ENCODE assay signal across 8 mouse cellular contexts in genomic region chr12:78225707-78226518, GRCm38 (mm10). TPM values are rescaled to one million over a fixed set of nuclear protein-coding genes. Genes with fewer than 3 reads are reported as not detected.
DNase-seq lines count a peak whose midpoint lies in the region; ATAC-seq lines count a peak whose summit lies in the region.

Gphn (plus strand) TSS chr12:78226379.

- DNase-seq in T-cell, adult 2 months (ENCODE audit: low spot score), result peak; percentile 80
- DNase-seq in cerebellum, postnatal 36 days, result peak; percentile 86 to 89
- DNase-seq in frontal cortex, postnatal 36 days (ENCODE audit: low spot score in 2 of 2), result peak; percentile 91 to 93
- DNase-seq in left cerebral cortex, adult 18-20 months (ENCODE audit: low spot score in 2 of 2), result peak; percentile 85 to 92
- peak; percentile 95 for DNase-seq in right cerebral cortex, adult 18-20 months
- peak; percentile 90 for DNase-seq in urinary bladder, postnatal 14 days (ENCODE audit: low spot score)

- H3K4me2 ChIP-seq in hindbrain, embryonic 15.5 days, result peak within 1 kb of the TSS; percentile 77

- H3K27ac ChIP-seq in hindbrain, embryonic 15.5 days (replicated peaks), result peak within 1 kb of the TSS; percentile 99
- H3K27ac ChIP-seq in macrophage, result peak within 1 kb of the TSS; percentile 37; the same call in 1 of the 2 replicates

- WGBS in hindbrain, embryonic 15.5 days, result 0% methylated on average over 58 of the region's 70 CpGs
- WGBS in macrophage (ENCODE audit: missing documents), result under 1% methylated on average over 50 of the region's 70 CpGs

- H3K9ac ChIP-seq in hindbrain, embryonic 15.5 days, result peak within 1 kb of the TSS; percentile 87

- no peaks in the 10 kb centered on the region for H3K36me3 ChIP-seq in hindbrain, embryonic 15.5 days
- H3K36me3 ChIP-seq in macrophage (ENCODE audit: inconsistent target), result no peaks in the 10 kb centered on the region

- H3K4me1 ChIP-seq in hindbrain, embryonic 15.5 days (replicated peaks), result peaks cover 20% of the 10 kb centered on the region

- H3K9me3 ChIP-seq in hindbrain, embryonic 15.5 days, result no peaks in the 10 kb centered on the region

- peaks cover 24% of the 10 kb centered on the region; the same call in 1 of the 2 replicates for H3K79me2 ChIP-seq in macrophage (ENCODE audit: inconsistent target)

- H3K27me3 ChIP-seq in hindbrain, embryonic 15.5 days, result no peaks in the 10 kb centered on the region

- H3K4me3 ChIP-seq in hindbrain, embryonic 15.5 days, result peak within 1 kb of the TSS; percentile 89
- H3K4me3 ChIP-seq in macrophage (ENCODE audit: inconsistent target), result peak within 1 kb of the TSS; percentile 68

- ATAC-seq in hindbrain, embryonic 15.5 days (ENCODE audit: low FRiP score, low read depth), result peak; percentile 98

RNA-seq across cellular contexts. Expression of gene Gphn, which starts in this region (rescaled TPM):
- 50.0 and 53.3 TPM in 2 replicates for polyA plus RNA-seq in hindbrain, embryonic 15.5 days (2015; fragmentation: Nextera tagmentation; extraction: Ambion mirVana)
- 10 to 100 TPM; 55.8 to 62.0 TPM for total RNA-seq in left cerebral cortex, adult 18-20 months (2021)
- 10 to 100 TPM; 23.3 to 57.8 (median 35.7) TPM for total RNA-seq in macrophage (2018; cell fraction: chromatin; rRNA removed)
- total RNA-seq in macrophage (2018; cell fraction: cytosol; rRNA removed), result 10 to 100 TPM; 11.8 to 20.5 (median 15.6) TPM
- 10 to 100 TPM; 19.8 to 37.4 (median 25.0) TPM for total RNA-seq in macrophage (2018; cell fraction: nucleus; rRNA removed)
- polyA plus RNA-seq in macrophage (2018), result 11.6 to 16.8 TPM (median 16.2 TPM) in 3 replicates

Comparison
In these comparisons a context has a peak if more than half of its experiments do, and no peak if none do; other contexts are left out.
1. Peak in every context shown above with its lines: DNase-seq, ATAC-seq, H3K4me3 ChIP-seq and H3K27ac ChIP-seq.